Mouse (Mus musculus): ENCODE results near the gene Dclk2.

- TF ChIP-seq CTCF (IDR thresholded peaks at IDR 0.05; ENCODE audit: control insufficient read depth, insufficient read depth, insufficient read length) (no peak), FOSL1 (IDR thresholded peaks at IDR 0.05; ENCODE audit: insufficient read depth, low read length, poor library complexity, severe bottlenecking) (no peak), MYOD1 (IDR thresholded peaks at IDR 0.05; ENCODE audit: control insufficient read depth, insufficient read length, low read depth) (no peak), MAX (IDR thresholded peaks at IDR 0.05) (no peak), CEBPB (IDR thresholded peaks at IDR 0.05; ENCODE audit: low read depth) (no peak), MYOG (IDR thresholded peaks at IDR 0.05; ENCODE audit: control insufficient read depth, extremely low read depth, insufficient read length) (no peak), USF1 (IDR thresholded peaks at IDR 0.05; ENCODE audit: low read depth) (no peak)
These were observed 161.9 kb downstream of the Dclk2 start for GRCm38 (mm10) chr3:86758727-86759126.

All from C2C12 (cell line).